Comparison of ENCODE assay signal across 9 mouse cellular contexts in the genomic region with DNA sequence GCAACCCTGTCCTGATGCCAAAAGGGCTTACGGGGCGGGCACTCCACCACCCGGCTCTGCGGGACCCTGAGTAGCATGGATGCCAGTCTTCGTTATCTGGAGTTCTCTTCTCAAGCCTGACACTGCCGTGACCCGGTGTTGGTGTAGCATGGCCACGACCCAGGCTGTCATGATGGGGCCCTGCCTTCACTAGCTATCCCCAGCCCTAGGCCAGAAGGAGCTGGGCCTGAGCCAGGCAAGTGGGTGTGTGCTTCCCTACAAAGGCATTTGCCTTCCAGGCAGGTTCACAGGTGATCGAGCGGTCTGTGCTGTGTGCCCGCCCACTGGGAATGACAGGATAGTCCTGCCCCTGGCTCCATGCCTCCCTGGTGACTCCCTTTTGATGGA. TPM values are rescaled to one million over a fixed set of nuclear protein-coding genes. Genes with fewer than 3 reads are reported as not detected.
A peak's percentile ranks its signal among the peaks of the same experiment; 100 is the strongest.
DNase-seq lines count a peak whose midpoint lies in the region; ATAC-seq and TF ChIP-seq lines count a peak whose summit lies in the region.
"Had no signal": no experiment of that assay in that cellular context is flagged by ENCODE, and none has a peak within 500 bp of the region (broad histone marks: within the 10 kb centered on the region; RNA-seq: fewer than 3 reads in every experiment).

No protein-coding gene starts in this region.

- no peak for DNase-seq in left cerebral cortex, adult 2 months (ENCODE audit: extremely low spot score in 1 of 2, low spot score in 2 of 2)
- DNase-seq in left cerebral cortex, adult 11 months (ENCODE audit: low spot score) = no peak
- no peak for DNase-seq in forebrain, postnatal 0 days
- DNase-seq in hindbrain, postnatal 0 days (ENCODE audit: low spot score) = peak; percentile 65
- no peak for DNase-seq in liver, embryonic 11.5 days (ENCODE audit: low spot score)
- no peak for DNase-seq in Muller cell, postnatal 12 days (ENCODE audit: inconsistent ontology term)

- under 1% methylated on average over 11 of the region's 11 CpGs for WGBS in forebrain, postnatal 0 days
- under 1% methylated on average over 11 of the region's 11 CpGs for WGBS in hindbrain, postnatal 0 days
- 6% methylated on average over 11 of the region's 11 CpGs for WGBS in liver, embryonic 11.5 days
- WGBS in midbrain, embryonic 15.5 days = 0% methylated on average over 11 of the region's 11 CpGs

- no peaks in the 10 kb centered on the region for H3K27me3 ChIP-seq in forebrain, postnatal 0 days (ENCODE audit: insufficient read depth, low read length)
- no peaks in the 10 kb centered on the region for H3K27me3 ChIP-seq in hindbrain, postnatal 0 days (ENCODE audit: insufficient read depth, low read length)
- 0 out of 2 replicates have a peak, but pooled peaks cover 2% of the 10 kb centered on the region for H3K27me3 ChIP-seq in liver, embryonic 11.5 days (replicated peaks; ENCODE audit: control insufficient read depth, insufficient read depth, low read length)
- H3K27me3 ChIP-seq in midbrain, embryonic 15.5 days (replicated peaks) = no peaks in the 10 kb centered on the region

- peak overlapping the region; percentile 69 for H3K4me3 ChIP-seq in left cerebral cortex, adult 2 months
- H3K4me3 ChIP-seq in brown adipose tissue, adult 24 weeks (ENCODE audit: insufficient read depth, low read depth, low read length) = peak overlapping the region; percentile 76
- H3K4me3 ChIP-seq in forebrain, postnatal 0 days (ENCODE audit: low read depth, low read length) = peak overlapping the region; percentile 89
- H3K4me3 ChIP-seq in hindbrain, postnatal 0 days (ENCODE audit: low read length) = peak overlapping the region; percentile 67
- H3K4me3 ChIP-seq in liver, embryonic 11.5 days (ENCODE audit: low read depth, low read length) = peak overlapping the region; percentile 81
- peak overlapping the region; percentile 84 for H3K4me3 ChIP-seq in midbrain, embryonic 15.5 days

- H3K9me3 ChIP-seq in forebrain, postnatal 0 days (ENCODE audit: low read length) = no peaks in the 10 kb centered on the region
- no peaks in the 10 kb centered on the region for H3K9me3 ChIP-seq in hindbrain, postnatal 0 days (ENCODE audit: low read length)
- no peaks in the 10 kb centered on the region for H3K9me3 ChIP-seq in liver, embryonic 11.5 days (ENCODE audit: control insufficient read depth, low read length)
- H3K9me3 ChIP-seq in midbrain, embryonic 15.5 days = no peaks in the 10 kb centered on the region
- H3K9me3 ChIP-seq: G1E had no signal

- no peaks in the 10 kb centered on the region for H3K36me3 ChIP-seq in forebrain, postnatal 0 days (ENCODE audit: insufficient read depth)
- 0 out of 2 replicates have a peak, but pooled peaks cover 3% of the 10 kb centered on the region for H3K36me3 ChIP-seq in hindbrain, postnatal 0 days (ENCODE audit: insufficient read depth, low read length)
- H3K36me3 ChIP-seq in liver, embryonic 11.5 days (ENCODE audit: control insufficient read depth, insufficient read depth, low read length) = no peaks in the 10 kb centered on the region
- H3K36me3 ChIP-seq in midbrain, embryonic 15.5 days (replicated peaks) = no peaks in the 10 kb centered on the region
- H3K36me3 ChIP-seq: G1E had no signal

- no peak; the same call in 1 of the 2 replicates for ATAC-seq in forebrain, postnatal 0 days
- ATAC-seq in hindbrain, postnatal 0 days = peak; percentile 36
- no peak for ATAC-seq in liver, embryonic 11.5 days (replicated peaks; ENCODE audit: low FRiP score)
- peak; percentile 60 for ATAC-seq in midbrain, embryonic 15.5 days (replicated peaks)

- peaks cover 5% of the 10 kb centered on the region; the same call in 1 of the 2 replicates for H3K4me1 ChIP-seq in brown adipose tissue, adult 24 weeks (ENCODE audit: control insufficient read depth, insufficient read depth, insufficient read length, low read length)
- H3K4me1 ChIP-seq in forebrain, postnatal 0 days (ENCODE audit: insufficient read depth) = peaks cover 28% of the 10 kb centered on the region
- peaks cover 51% of the 10 kb centered on the region for H3K4me1 ChIP-seq in hindbrain, postnatal 0 days (ENCODE audit: insufficient read depth, low read length)
- H3K4me1 ChIP-seq in liver, embryonic 11.5 days (replicated peaks; ENCODE audit: control insufficient read depth, insufficient read depth, low read length) = peaks cover 26% of the 10 kb centered on the region
- H3K4me1 ChIP-seq in midbrain, embryonic 15.5 days = peaks cover 55% of the 10 kb centered on the region

- H3K9ac ChIP-seq in forebrain, postnatal 0 days = peak overlapping the region; percentile 98
- H3K9ac ChIP-seq in hindbrain, postnatal 0 days (replicated peaks; ENCODE audit: low read length) = peak overlapping the region; percentile 97
- H3K9ac ChIP-seq in liver, embryonic 11.5 days (ENCODE audit: low read depth, low read length) = peak overlapping the region; percentile 70
- peak overlapping the region; percentile 94 for H3K9ac ChIP-seq in midbrain, embryonic 15.5 days

- intact Hi-C loops in left cerebral cortex, adult 2 months (cut with DNase I) = loop anchor here (5.0 kb wide), 1 partner anchor 71 kb away; the partner anchor contains the start of genes Entr1 and Pmpca

- H3K27ac ChIP-seq in left cerebral cortex, adult 2 months = peak overlapping the region; percentile 95
- 0 out of 2 replicates have a peak overlapping the region, but pooled peaks have one; percentile 20 for H3K27ac ChIP-seq in brown adipose tissue, adult 24 weeks (replicated peaks; ENCODE audit: low read depth, low read length)
- H3K27ac ChIP-seq in forebrain, postnatal 0 days (ENCODE audit: low read depth, low read length) = peak overlapping the region; percentile 96
- peak overlapping the region; percentile 97 for H3K27ac ChIP-seq in hindbrain, postnatal 0 days
- H3K27ac ChIP-seq in liver, embryonic 11.5 days (ENCODE audit: low read depth, low read length) = peak overlapping the region; percentile 74; the same call in 1 of the 2 replicates
- peak overlapping the region; percentile 97 for H3K27ac ChIP-seq in midbrain, embryonic 15.5 days

- no peak for TF ChIP-seq CTCF in left cerebral cortex, adult 2 months (IDR thresholded peaks at IDR 0.05)
- TF ChIP-seq CTCF in forebrain, postnatal 0 days (IDR thresholded peaks at IDR 0.05; ENCODE audit: low read depth) = no peak
- TF ChIP-seq CTCF in hindbrain, postnatal 0 days (IDR thresholded peaks at IDR 0.05; ENCODE audit: low read depth) = no peak

- H3K4me2 ChIP-seq in forebrain, postnatal 0 days (ENCODE audit: low read depth) = peak overlapping the region; percentile 83
- H3K4me2 ChIP-seq in hindbrain, postnatal 0 days (ENCODE audit: low read depth, low read length) = peak overlapping the region; percentile 85
- peak overlapping the region; percentile 95 for H3K4me2 ChIP-seq in liver, embryonic 11.5 days
- H3K4me2 ChIP-seq in midbrain, embryonic 15.5 days = peak overlapping the region; percentile 72

RNA-seq across cellular contexts. Expression of gene Gpsm1, which starts 0.6 kb away (rescaled TPM):
- 10 to 100 TPM; 51.5 to 55.9 TPM for total RNA-seq in left cerebral cortex, adult 2 months (2021)
- 0.91 and 1.6 TPM in 2 replicates for polyA plus RNA-seq in brown adipose tissue, adult 24 weeks (2012; ENCODE audit: insufficient read depth, insufficient read length, missing spikeins)
- 242 and 257 TPM in 2 replicates for total RNA-seq in forebrain, postnatal 0 days (2014; rRNA removed)
- 140 and 149 TPM in 2 replicates for polyA plus RNA-seq in forebrain, postnatal 0 days (2015; fragmentation: Nextera tagmentation; extraction: Ambion mirVana)
- 310 and 330 TPM in 2 replicates for total RNA-seq in hindbrain, postnatal 0 days (2014; rRNA removed)
- 147 and 155 TPM in 2 replicates for polyA plus RNA-seq in hindbrain, postnatal 0 days (2015; fragmentation: Nextera tagmentation; extraction: Ambion mirVana)
- polyA plus RNA-seq in liver, embryonic 11.5 days (2014; fragmentation: Nextera tagmentation; extraction: Ambion mirVana) = 17.0 and 18.9 TPM in 2 replicates
- polyA plus RNA-seq in midbrain, embryonic 15.5 days (2015; fragmentation: Nextera tagmentation; extraction: Ambion mirVana) = 211 and 216 TPM in 2 replicates

RNA-seq across cellular contexts. Expression of gene Ccdc187, which starts 21.6 kb away (rescaled TPM):
- total RNA-seq in left cerebral cortex, adult 2 months (2021) = 1 to 10 TPM in 1 of 2 experiments, under 1 TPM in 1; 0.79 to 2.4 TPM
- polyA plus RNA-seq in brown adipose tissue, adult 24 weeks (2012; ENCODE audit: insufficient read depth, insufficient read length, missing spikeins) = not detected in 2 replicates
- 1.5 and 2.0 TPM in 2 replicates for total RNA-seq in forebrain, postnatal 0 days (2014; rRNA removed)
- 0.13 TPM in 2 replicates for polyA plus RNA-seq in forebrain, postnatal 0 days (2015; fragmentation: Nextera tagmentation; extraction: Ambion mirVana)
- 1.3 and 2.7 TPM in 2 replicates for total RNA-seq in hindbrain, postnatal 0 days (2014; rRNA removed)
- 0.18 TPM in 2 replicates for polyA plus RNA-seq in hindbrain, postnatal 0 days (2015; fragmentation: Nextera tagmentation; extraction: Ambion mirVana)
- polyA plus RNA-seq in liver, embryonic 11.5 days (2014; fragmentation: Nextera tagmentation; extraction: Ambion mirVana) = not detected in 2 replicates
- polyA plus RNA-seq in midbrain, embryonic 15.5 days (2015; fragmentation: Nextera tagmentation; extraction: Ambion mirVana) = 0.18 and 0.25 TPM in 2 replicates
- polyA plus RNA-seq: G1E had no signal

RNA-seq across cellular contexts. Expression of gene Dnlz, which starts 36.0 kb away (rescaled TPM):
- 10 to 100 TPM; 26.7 to 28.9 TPM for total RNA-seq in left cerebral cortex, adult 2 months (2021)
- 30.9 and 32.9 TPM in 2 replicates for polyA plus RNA-seq in brown adipose tissue, adult 24 weeks (2012; ENCODE audit: insufficient read depth, insufficient read length, missing spikeins)
- total RNA-seq in forebrain, postnatal 0 days (2014; rRNA removed) = 32.2 and 39.8 TPM in 2 replicates
- polyA plus RNA-seq in forebrain, postnatal 0 days (2015; fragmentation: Nextera tagmentation; extraction: Ambion mirVana) = 28.8 and 33.2 TPM in 2 replicates
- 38.2 and 38.5 TPM in 2 replicates for total RNA-seq in hindbrain, postnatal 0 days (2014; rRNA removed)
- polyA plus RNA-seq in hindbrain, postnatal 0 days (2015; fragmentation: Nextera tagmentation; extraction: Ambion mirVana) = 25.6 and 28.2 TPM in 2 replicates
- 23.0 and 23.8 TPM in 2 replicates for polyA plus RNA-seq in liver, embryonic 11.5 days (2014; fragmentation: Nextera tagmentation; extraction: Ambion mirVana)
- polyA plus RNA-seq in midbrain, embryonic 15.5 days (2015; fragmentation: Nextera tagmentation; extraction: Ambion mirVana) = 27.6 and 29.8 TPM in 2 replicates

RNA-seq across cellular contexts. Expression of gene Card9, which starts 44.8 kb away (rescaled TPM):
- 1 to 10 TPM; 3.0 to 3.7 TPM for total RNA-seq in left cerebral cortex, adult 2 months (2021)
- 0.79 and 3.7 TPM in 2 replicates for polyA plus RNA-seq in brown adipose tissue, adult 24 weeks (2012; ENCODE audit: insufficient read depth, insufficient read length, missing spikeins)
- 4.0 and 4.1 TPM in 2 replicates for total RNA-seq in forebrain, postnatal 0 days (2014; rRNA removed)
- polyA plus RNA-seq in forebrain, postnatal 0 days (2015; fragmentation: Nextera tagmentation; extraction: Ambion mirVana) = 0.84 and 1.8 TPM in 2 replicates
- 2.0 and 24.2 TPM in 2 replicates for total RNA-seq in hindbrain, postnatal 0 days (2014; rRNA removed)
- polyA plus RNA-seq in hindbrain, postnatal 0 days (2015; fragmentation: Nextera tagmentation; extraction: Ambion mirVana) = 1.5 and 1.6 TPM in 2 replicates
- polyA plus RNA-seq in liver, embryonic 11.5 days (2014; fragmentation: Nextera tagmentation; extraction: Ambion mirVana) = 1.1 and 1.7 TPM in 2 replicates
- polyA plus RNA-seq in midbrain, embryonic 15.5 days (2015; fragmentation: Nextera tagmentation; extraction: Ambion mirVana) = 1.6 and 2.9 TPM in 2 replicates

Comparison
In these comparisons a context has a peak if more than half of its experiments do, and no peak if none do; other contexts are left out.
1. H3K27ac ChIP-seq: peak in every context shown above with its lines; median percentile 97 in hindbrain, postnatal 0 days; 97 in midbrain, embryonic 15.5 days; 96 in forebrain, postnatal 0 days; 95 in left cerebral cortex, adult 2 months; 74 in liver, embryonic 11.5 days; 20 in brown adipose tissue, adult 24 weeks.
2. ATAC-seq: peak in hindbrain, postnatal 0 days (single experiment) and midbrain, embryonic 15.5 days (single experiment); none in forebrain, postnatal 0 days (single experiment) and liver, embryonic 11.5 days (single experiment).
3. Peak in every context shown above with its lines, with median percentiles within 50 percentile points of each other: H3K4me3 ChIP-seq, H3K4me2 ChIP-seq and H3K9ac ChIP-seq.